Mouse (Mus musculus) lung, postnatal 0 days (tissue): ENCODE measurements around the gene Col6a1. TPM values are rescaled to one million over a fixed set of nuclear protein-coding genes. Genes with fewer than 3 reads are reported as not detected.

Experiments
- ATAC-seq: fragments of 200-750 bp; cut with Nextera tagmentation; 2 replicates; pipeline ENCODE4 v1.8.0; 2017; ENCODE audit warnings: moderate library complexity
- DNase-seq: peaks from one replicate; pipeline ENCODE4 v3.0.0-alpha.2; 2016; ENCODE audit warnings: low spot score
- H3K27ac ChIP-seq: fragments of 300-500 bp; sonication (generic); 2 replicates; pipeline ENCODE4 v1.5.1; 2014; ENCODE audit warnings: antibody characterized with exemption, mild to moderate bottlenecking, low read length, mixed read lengths
- H3K27me3 ChIP-seq: fragments of 300-500 bp; sonication (generic); replicated peaks from 2 replicates; pipeline ENCODE4 v1.6.1; 2014; ENCODE audit warnings: low read length, mixed read lengths; ENCODE audit not compliant: insufficient read depth
- H3K36me3 ChIP-seq: fragments of 300-500 bp; sonication (generic); 2 replicates; pipeline ENCODE4 v1.6.1; 2014; ENCODE audit warnings: low read length, mixed read lengths; ENCODE audit not compliant: insufficient read depth
- H3K4me1 ChIP-seq: fragments of 300-500 bp; sonication (generic); 2 replicates; pipeline ENCODE4 v1.6.1; 2014; ENCODE audit warnings: antibody characterized with exemption, low read depth, low read length, mixed read lengths; ENCODE audit not compliant: insufficient read depth
- H3K4me2 ChIP-seq: fragments of 300-500 bp; sonication (generic); replicated peaks from 2 replicates; pipeline ENCODE4 v1.6.1; 2014; ENCODE audit warnings: low read depth, mild to moderate bottlenecking, low read length, moderate library complexity, mixed read lengths
- H3K4me3 ChIP-seq: fragments of 300-500 bp; sonication (generic); 2 replicates; pipeline ENCODE4 v1.5.1; 2014; ENCODE audit warnings: low read depth, low read length
- H3K9ac ChIP-seq: fragments of 300-500 bp; sonication (generic); replicated peaks from 2 replicates; pipeline ENCODE4 v1.6.1; 2014; ENCODE audit warnings: low read depth, mild to moderate bottlenecking
- H3K9me3 ChIP-seq: fragments of 300-500 bp; sonication (generic); 2 replicates; pipeline ENCODE4 v1.6.1; 2016; ENCODE audit warnings: low read length, mixed read lengths
- CTCF ChIP-seq: IDR thresholded peaks from 2 replicates; pipeline ENCODE4 v1.5.1; 2016; ENCODE audit warnings: antibody characterized with exemption, mild to moderate bottlenecking
- EP300 ChIP-seq: IDR thresholded peaks from 2 replicates; pipeline ENCODE4 v1.6.1; 2016; ENCODE audit warnings: antibody characterized with exemption, mild to moderate bottlenecking, control low read depth
- WGBS: fragments of 180-500 bp; shearing (Covaris S2); extraction: QIAGEN DNeasy Blood & Tissue Kit; methylation state at CpG from one replicate; pipeline ENCODE4 v1.1.7; 2014; 5-methylcytosine and 5-hydroxymethylcytosine counted together
- polyA plus RNA-seq: library from polyadenylated mRNA; unstranded; fragments of >200 nt; fragmentation: Nextera tagmentation; extraction: Ambion mirVana; gene quantifications from 2 replicates; pipeline ENCODE4 v1.2.1, GENCODE M21; 2015

Gene Col6a1
- polyA plus RNA-seq, 1 experiment from 2014 or later: 387 TPM

GRCm38 (mm10) chr10:76695283-76695885 lies 30.6 kb downstream of the Col6a1 start:
- WGBS: 62% methylated on average over 10 of the region's 10 CpGs

GRCm38 (mm10) chr10:76694765-76695164 lies 31.2 kb downstream of the Col6a1 start:
- peak; percentile 78 for ATAC-seq
- Histone ChIP-seq H3K36me3 (no peaks in the 10 kb centered on the region), H3K9me3 (no peaks in the 10 kb centered on the region), H3K4me3 (no peak overlapping the region), H3K27me3 (no peaks in the 10 kb centered on the region), H3K27ac (peak overlapping the region; percentile 74), H3K4me1 (no peaks in the 10 kb centered on the region; the same call in 1 of the 2 replicates), H3K4me2 (no peak overlapping the region), H3K9ac (no peak overlapping the region)
- WGBS: 32% methylated on average over 7 of the region's 7 CpGs
- TF ChIP-seq CTCF: no peak
- peak; percentile 63; the same call in 1 of the 2 replicates for TF ChIP-seq EP300
- DNase-seq: peak; percentile 83

More at GRCm38 (mm10) chr10:76695283-76695885, 30.6 kb downstream of the Col6a1 start:
- Histone ChIP-seq H3K36me3 (no peaks in the 10 kb centered on the region), H3K9me3 (no peaks in the 10 kb centered on the region), H3K27ac (peak overlapping the region; percentile 16; the same call in 1 of the 2 replicates), H3K27me3 (no peaks in the 10 kb centered on the region), H3K4me1 (no peaks in the 10 kb centered on the region; the same call in 1 of the 2 replicates), H3K9ac (no peak overlapping the region), H3K4me3 (no peak overlapping the region), H3K4me2 (no peak overlapping the region)
- DNase-seq (peak; percentile 20), ATAC-seq (no peak)
- TF ChIP-seq CTCF (no peak), EP300 (no peak)

GRCm38 (mm10) chr10:76693446-76693845 lies 32.5 kb downstream of the Col6a1 start:
- H3K36me3 ChIP-seq: no peaks in the 10 kb centered on the region
- H3K9me3 ChIP-seq: no peaks in the 10 kb centered on the region
- H3K4me3 ChIP-seq: no peak overlapping the region
- no peak for TF ChIP-seq CTCF
- TF ChIP-seq EP300: no peak
- H3K4me1 ChIP-seq: no peaks in the 10 kb centered on the region
- 72% methylated on average over 2 of the region's 2 CpGs for WGBS
- no peak overlapping the region for H3K27ac ChIP-seq
- no peak for ATAC-seq
- no peaks in the 10 kb centered on the region for H3K27me3 ChIP-seq
- no peak overlapping the region for H3K4me2 ChIP-seq
- DNase-seq: peak; percentile 4
- H3K9ac ChIP-seq: no peak overlapping the region

GRCm38 (mm10) chr10:76685451-76686017 lies 40.4 kb downstream of the Col6a1 start:
- 62% methylated on average over 10 of the region's 10 CpGs for WGBS
- TF ChIP-seq CTCF (no peak), EP300 (no peak)
- Histone ChIP-seq H3K9me3 (no peaks in the 10 kb centered on the region), H3K4me3 (no peak overlapping the region), H3K27me3 (no peaks in the 10 kb centered on the region), H3K27ac (no peak overlapping the region; the same call in 1 of the 2 replicates), H3K4me1 (no peaks in the 10 kb centered on the region; the same call in 1 of the 2 replicates), H3K36me3 (no peaks in the 10 kb centered on the region), H3K4me2 (no peak overlapping the region), H3K9ac (no peak overlapping the region)
- peak; percentile 22; the same call in 1 of the 2 replicates for ATAC-seq
- DNase-seq: peak; percentile 66

- H3K4me2 ChIP-seq: no peak overlapping the region
- TF ChIP-seq EP300 (no peak), CTCF (no peak)
- no peaks in the 10 kb centered on the region for H3K9me3 ChIP-seq
- DNase-seq: peak; percentile 76
- no peaks in the 10 kb centered on the region for H3K27me3 ChIP-seq
- H3K36me3 ChIP-seq: no peaks in the 10 kb centered on the region
- peak; percentile 37 for ATAC-seq
- no peaks in the 10 kb centered on the region; the same call in 1 of the 2 replicates for H3K4me1 ChIP-seq
- H3K9ac ChIP-seq: no peak overlapping the region
- WGBS: 53% methylated on average over 12 of the region's 12 CpGs
- H3K4me3 ChIP-seq: no peak overlapping the region
- peak overlapping the region; percentile 57 for H3K27ac ChIP-seq
These were observed 42.0 kb downstream of the Col6a1 start for GRCm38 (mm10) chr10:76683977-76684376.

GRCm38 (mm10) chr10:76683461-76683860 lies 42.5 kb downstream of the Col6a1 start:
- Histone ChIP-seq H3K27ac (peak overlapping the region; percentile 68), H3K4me1 (no peaks in the 10 kb centered on the region; the same call in 1 of the 2 replicates), H3K4me3 (no peak overlapping the region), H3K4me2 (no peak overlapping the region), H3K27me3 (no peaks in the 10 kb centered on the region), H3K9ac (no peak overlapping the region), H3K9me3 (no peaks in the 10 kb centered on the region), H3K36me3 (no peaks in the 10 kb centered on the region)
- ATAC-seq: no peak
- no peak for DNase-seq
- TF ChIP-seq EP300: no peak
- TF ChIP-seq CTCF: no peak
- 48% methylated on average over 7 of the region's 7 CpGs for WGBS
